Mouse (Mus musculus) hindbrain, embryonic 11.5 days (tissue): ENCODE measurements at regions not wholly inside any gene's neighbourhood (a gene's known extent, or its start where the extent isn't known, plus 50 kb on each side); places are given as distances from the start of the nearest gene placed in this dataset.

Experiments used
- ATAC-seq: fragments of 200-750 bp; cut with Nextera tagmentation; 2 replicates; pipeline ENCODE4 v1.8.0; 2017; ENCODE audit warnings: mild to moderate bottlenecking, moderate TSS enrichment, moderate library complexity; ENCODE audit not compliant: low FRiP score
- DNase-seq: peaks from one replicate; pipeline ENCODE4 v3.0.0-alpha.2; 2015; ENCODE audit warnings: low spot score
- H3K27ac ChIP-seq: fragments of 300-500 bp; sonication (generic); 2 replicates; pipeline ENCODE4 v1.5.1; 2014; ENCODE audit warnings: mild to moderate bottlenecking, low read depth, low read length
- H3K27me3 ChIP-seq: fragments of 300-500 bp; sonication (generic); 2 replicates; pipeline ENCODE4 v1.6.1; 2014; ENCODE audit warnings: mild to moderate bottlenecking, low read length, moderate library complexity, mixed read lengths; ENCODE audit not compliant: control insufficient read depth, insufficient read depth
- H3K36me3 ChIP-seq: fragments of 300-500 bp; sonication (generic); 2 replicates; pipeline ENCODE4 v1.6.1; 2014; ENCODE audit warnings: mild to moderate bottlenecking, low read length, moderate library complexity, mixed read lengths; ENCODE audit not compliant: control insufficient read depth, insufficient read depth
- H3K4me1 ChIP-seq: fragments of 300-500 bp; sonication (generic); replicated peaks from 2 replicates; pipeline ENCODE4 v1.6.1; 2014; ENCODE audit warnings: low read length, mixed read lengths; ENCODE audit not compliant: control insufficient read depth, insufficient read depth
- H3K4me2 ChIP-seq: fragments of 300-500 bp; sonication (generic); replicated peaks from 2 replicates; pipeline ENCODE4 v1.6.1; 2014; ENCODE audit warnings: mild to moderate bottlenecking, low read depth, low read length
- H3K4me3 ChIP-seq: fragments of 300-500 bp; sonication (generic); 2 replicates; pipeline ENCODE4 v1.5.1; 2014; ENCODE audit warnings: low read depth, low read length
- H3K9ac ChIP-seq: fragments of 300-500 bp; sonication (generic); 2 replicates; pipeline ENCODE4 v1.6.1; 2014; ENCODE audit warnings: low read depth, low read length
- H3K9me3 ChIP-seq: fragments of 300-500 bp; sonication (generic); 2 replicates; pipeline ENCODE4 v1.6.1; 2016; ENCODE audit warnings: low read length; ENCODE audit not compliant: control insufficient read depth
- WGBS: fragments of 180-500 bp; shearing (Covaris S2); extraction: QIAGEN DNeasy Blood & Tissue Kit; methylation state at CpG from one replicate; pipeline ENCODE4 v1.1.7; 2014; 5-methylcytosine and 5-hydroxymethylcytosine counted together

DNA sequence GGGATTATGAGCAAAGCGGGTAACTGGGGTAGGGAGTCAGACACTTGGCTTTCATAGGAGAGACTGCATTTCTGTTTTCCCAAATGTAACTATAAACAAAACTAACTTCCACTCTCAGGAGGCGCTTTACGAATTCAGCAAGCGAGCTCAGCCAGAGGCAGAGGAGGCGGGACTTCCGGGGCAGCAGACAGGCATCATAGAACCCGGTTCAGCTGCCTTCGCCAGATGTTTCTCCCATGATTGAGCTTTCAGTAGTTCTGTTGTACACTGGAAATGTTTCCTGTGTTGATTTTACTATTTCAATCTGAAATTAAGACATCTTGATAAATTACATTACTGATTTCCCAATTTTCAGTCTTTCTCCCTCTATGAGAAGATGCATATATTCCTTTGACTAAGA is 92.9 kb downstream of the Zfp365 start:
- H3K36me3 ChIP-seq, result no peaks in the 10 kb centered on the region
- no peaks in the 10 kb centered on the region for H3K27me3 ChIP-seq
- no peak overlapping the region for H3K27ac ChIP-seq
- no peaks in the 10 kb centered on the region for H3K4me1 ChIP-seq
- no peak overlapping the region for H3K9ac ChIP-seq
- no peak overlapping the region for H3K4me2 ChIP-seq
- no peak for DNase-seq
- H3K4me3 ChIP-seq, result no peak overlapping the region
- no peak for ATAC-seq
- 82% methylated on average over 8 of the region's 8 CpGs for WGBS
- no peaks in the 10 kb centered on the region for H3K9me3 ChIP-seq

DNA sequence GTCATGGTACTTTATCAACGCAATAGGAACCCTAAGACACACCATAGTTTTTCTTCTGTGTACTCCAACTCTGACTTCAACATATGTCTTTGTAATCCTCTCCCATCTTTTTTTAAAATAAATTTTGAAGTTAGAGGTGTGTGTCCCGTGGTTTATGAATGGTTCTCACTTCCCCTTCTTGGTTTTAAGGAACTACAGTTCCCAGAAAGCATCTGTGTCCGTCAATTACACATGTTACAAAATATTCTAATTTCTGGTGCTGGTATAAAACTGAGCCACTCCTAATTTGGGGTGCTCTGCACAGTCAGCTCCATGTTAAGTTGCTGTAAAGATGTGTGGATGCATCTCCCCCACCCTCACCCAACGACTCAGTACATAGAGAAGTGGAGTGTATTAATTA is 98.6 kb downstream of the Zfp365 start:
- H3K4me3 ChIP-seq, result no peak overlapping the region
- DNase-seq (no peak), ATAC-seq (no peak)
- no peak overlapping the region for H3K9ac ChIP-seq
- H3K27me3 ChIP-seq, result no peaks in the 10 kb centered on the region
- H3K4me1 ChIP-seq, result no peaks in the 10 kb centered on the region
- no peak overlapping the region for H3K27ac ChIP-seq
- no peaks in the 10 kb centered on the region for H3K9me3 ChIP-seq
- WGBS, result 79% methylated on average over 4 of the region's 4 CpGs
- H3K4me2 ChIP-seq, result no peak overlapping the region
- no peaks in the 10 kb centered on the region for H3K36me3 ChIP-seq

GRCm38 (mm10) chr10:67805131-67805530 is 107.3 kb downstream of the Zfp365 start:
- no peak overlapping the region for H3K4me2 ChIP-seq
- ATAC-seq (no peak), DNase-seq (peak; percentile 35)
- WGBS, result 40% methylated on average over 4 of the region's 4 CpGs
- H3K4me1 ChIP-seq, result no peaks in the 10 kb centered on the region
- H3K27me3 ChIP-seq, result no peaks in the 10 kb centered on the region
- no peak overlapping the region for H3K27ac ChIP-seq
- H3K9me3 ChIP-seq, result no peaks in the 10 kb centered on the region
- no peak overlapping the region for H3K9ac ChIP-seq
- no peaks in the 10 kb centered on the region for H3K36me3 ChIP-seq
- H3K4me3 ChIP-seq, result no peak overlapping the region

DNA sequence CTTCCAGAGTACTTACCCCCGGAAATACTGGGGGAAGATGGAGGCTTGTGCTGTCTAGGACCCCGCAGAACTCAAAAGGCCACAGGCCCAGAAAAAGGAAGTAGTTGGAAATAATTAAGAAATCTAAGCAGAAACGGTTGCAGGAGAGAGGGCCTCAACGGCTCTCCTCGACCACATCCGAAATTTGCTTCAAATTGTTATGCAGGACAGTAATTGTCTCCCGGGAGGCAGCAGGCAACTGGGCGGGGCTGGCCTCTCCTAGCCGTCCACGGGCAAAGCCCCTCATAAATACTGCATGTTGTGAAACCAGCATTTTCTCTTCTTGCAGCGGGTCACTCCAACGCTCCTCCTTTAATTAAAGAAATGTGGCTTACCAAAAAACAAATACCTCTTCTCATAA is 107.8 kb downstream of the Zfp365 start:
- WGBS, result 62% methylated on average over 12 of the region's 12 CpGs
- H3K27me3 ChIP-seq, result no peaks in the 10 kb centered on the region
- ATAC-seq, result no peak
- H3K36me3 ChIP-seq, result no peaks in the 10 kb centered on the region
- no peak overlapping the region for H3K4me2 ChIP-seq
- no peak for DNase-seq
- H3K9me3 ChIP-seq, result no peaks in the 10 kb centered on the region
- no peaks in the 10 kb centered on the region for H3K4me1 ChIP-seq
- no peak overlapping the region for H3K9ac ChIP-seq
- H3K4me3 ChIP-seq, result no peak overlapping the region
- H3K27ac ChIP-seq, result no peak overlapping the region

- 89% methylated on average over 8 of the region's 8 CpGs for WGBS
- no peaks in the 10 kb centered on the region for H3K4me1 ChIP-seq
- no peaks in the 10 kb centered on the region for H3K36me3 ChIP-seq
- H3K9ac ChIP-seq, result no peak overlapping the region
- no peaks in the 10 kb centered on the region for H3K9me3 ChIP-seq
- H3K27ac ChIP-seq, result no peak overlapping the region
- H3K4me2 ChIP-seq, result no peak overlapping the region
- no peak for ATAC-seq
- no peak for DNase-seq
- no peaks in the 10 kb centered on the region for H3K27me3 ChIP-seq
- H3K4me3 ChIP-seq, result no peak overlapping the region
These were observed 110.3 kb downstream of the Zfp365 start for GRCm38 (mm10) chr10:67802156-67802555.

DNA sequence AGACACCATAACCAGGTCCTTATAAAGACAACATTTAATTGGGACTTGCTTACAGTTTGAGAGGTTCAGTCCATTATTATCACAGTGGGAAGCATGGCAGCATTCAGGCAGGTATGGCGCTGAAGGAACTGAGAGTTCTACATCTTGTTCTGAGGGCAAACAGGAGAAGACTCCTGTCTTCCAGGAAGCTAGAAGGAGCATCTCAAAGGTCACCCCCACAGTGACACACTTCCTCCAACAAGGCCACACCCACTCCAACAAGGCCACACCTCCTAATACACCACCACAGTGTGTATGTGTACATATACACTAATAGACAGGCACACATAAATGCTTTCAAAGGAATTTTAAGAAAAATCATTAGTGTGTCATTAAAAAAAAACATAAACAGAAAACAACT is 110.8 kb downstream of the Zfp365 start:
- no peak overlapping the region for H3K4me2 ChIP-seq
- 100% methylated on average over 1 of the region's 1 CpGs for WGBS
- H3K4me1 ChIP-seq, result no peaks in the 10 kb centered on the region

GRCm38 (mm10) chr10:67798991-67799390 is 113.5 kb downstream of the Zfp365 start:
- H3K9me3 ChIP-seq, result no peaks in the 10 kb centered on the region
- H3K4me1 ChIP-seq, result no peaks in the 10 kb centered on the region
- WGBS, result 55% methylated on average over 10 of the region's 10 CpGs
- no peak overlapping the region for H3K9ac ChIP-seq
- H3K4me3 ChIP-seq, result no peak overlapping the region
- H3K27ac ChIP-seq, result no peak overlapping the region
- ATAC-seq, result 0 out of 2 replicates have a peak, but pooled peaks have one; percentile 49
- DNase-seq, result no peak
- H3K27me3 ChIP-seq, result no peaks in the 10 kb centered on the region
- no peak overlapping the region for H3K4me2 ChIP-seq
- no peaks in the 10 kb centered on the region for H3K36me3 ChIP-seq

More for the DNA sequence above, 110.8 kb downstream of the Zfp365 start:
- Histone ChIP-seq H3K9me3 (no peaks in the 10 kb centered on the region), H3K27ac (no peak overlapping the region), H3K36me3 (no peaks in the 10 kb centered on the region), H3K4me3 (no peak overlapping the region), H3K9ac (no peak overlapping the region), H3K27me3 (no peaks in the 10 kb centered on the region)
- ATAC-seq, result no peak
- no peak for DNase-seq

DNA sequence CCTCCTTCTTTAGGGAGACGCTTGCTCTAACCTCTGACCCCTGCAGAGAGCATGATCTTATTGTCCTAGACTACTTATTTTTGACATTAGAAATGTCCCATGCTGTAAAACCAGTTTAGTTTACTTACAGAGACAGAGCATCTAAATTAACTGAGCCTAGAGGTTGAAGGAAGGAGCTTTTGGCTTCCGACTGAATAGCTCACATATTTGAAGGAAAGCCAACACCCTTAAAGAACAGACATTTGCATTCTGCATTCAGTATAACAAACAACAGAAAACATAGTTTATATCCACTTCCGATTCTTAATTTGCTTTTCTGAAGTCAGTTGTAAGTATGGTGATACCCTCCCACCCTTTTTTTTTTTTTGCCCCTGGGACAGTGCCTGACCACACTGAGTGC is 119.3 kb downstream of the Zfp365 start:
- Histone ChIP-seq H3K4me1 (no peaks in the 10 kb centered on the region), H3K4me2 (no peak overlapping the region), H3K27me3 (no peaks in the 10 kb centered on the region), H3K4me3 (no peak overlapping the region), H3K36me3 (no peaks in the 10 kb centered on the region), H3K27ac (no peak overlapping the region), H3K9ac (no peak overlapping the region), H3K9me3 (no peaks in the 10 kb centered on the region)
- DNase-seq, result no peak
- ATAC-seq, result no peak
- WGBS, result 83% methylated on average over 3 of the region's 3 CpGs

GRCm38 (mm10) chr10:67789651-67790050 is 122.8 kb downstream of the Zfp365 start:
- no peaks in the 10 kb centered on the region for H3K36me3 ChIP-seq
- no peak overlapping the region for H3K4me2 ChIP-seq
- H3K27ac ChIP-seq, result no peak overlapping the region
- no peaks in the 10 kb centered on the region for H3K9me3 ChIP-seq
- no peaks in the 10 kb centered on the region for H3K4me1 ChIP-seq
- no peak for DNase-seq
- 83% methylated on average over 12 of the region's 12 CpGs for WGBS
- H3K9ac ChIP-seq, result no peak overlapping the region
- H3K27me3 ChIP-seq, result no peaks in the 10 kb centered on the region
- no peak overlapping the region for H3K4me3 ChIP-seq
- no peak for ATAC-seq
